Mouse (Mus musculus): ENCODE data around the gene Nfat5. TPM values are rescaled to one million over a fixed set of nuclear protein-coding genes. Genes with fewer than 3 reads are reported as not detected.
A peak's percentile ranks its signal among the peaks of the same experiment; 100 is the strongest.

Gene Nfat5
- polyA plus RNA-seq, 1 experiment from 2014 or later = 12.3 TPM

DNA sequence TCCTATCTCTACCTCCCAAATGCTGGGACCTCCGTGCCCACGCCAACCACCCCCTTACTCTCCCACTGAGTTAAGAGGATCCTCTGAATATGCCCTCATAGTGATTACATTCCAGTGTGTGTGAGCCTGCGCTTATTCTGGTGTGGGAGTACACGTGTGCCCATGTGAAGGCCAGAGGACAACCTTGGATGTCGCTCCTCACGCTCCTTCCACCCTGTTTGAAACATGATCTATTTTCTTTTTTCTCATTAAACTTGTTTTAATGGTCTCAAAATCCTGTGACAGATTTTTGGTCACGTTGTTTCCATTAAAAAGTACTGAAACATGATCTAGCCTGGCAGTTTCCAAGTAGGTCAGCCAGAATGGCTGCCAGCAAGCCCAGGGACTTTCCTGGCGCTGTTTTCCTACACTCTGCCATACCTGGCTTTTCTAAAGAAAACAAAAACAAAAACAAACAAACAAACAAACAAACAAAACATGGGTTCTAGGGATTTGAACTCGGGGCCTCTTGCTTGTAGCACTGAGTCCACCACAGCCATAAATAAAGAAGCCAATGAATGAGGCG, 102.9 kb downstream of the Nfat5 start:
- H3K4me2 ChIP-seq (ENCODE audit: low read length) = no peak overlapping the region
- no peaks in the 10 kb centered on the region for H3K36me3 ChIP-seq (ENCODE audit: control insufficient read depth, insufficient read depth, low read length)
- H3K4me3 ChIP-seq (ENCODE audit: low read depth, low read length) = no peak overlapping the region
- no peaks in the 10 kb centered on the region for H3K27me3 ChIP-seq (replicated peaks; ENCODE audit: control insufficient read depth, insufficient read depth, low read length)
- ATAC-seq (replicated peaks; ENCODE audit: low FRiP score, low TSS enrichment, low read depth) (no peak), DNase-seq (ENCODE audit: low spot score) (no peak)
- no peaks in the 10 kb centered on the region for H3K9me3 ChIP-seq (ENCODE audit: control insufficient read depth, low read length)
- no peaks in the 10 kb centered on the region for H3K4me1 ChIP-seq (replicated peaks; ENCODE audit: control insufficient read depth, insufficient read depth, low read length)
- no peak overlapping the region for H3K9ac ChIP-seq (ENCODE audit: low read length)
- no peak overlapping the region for H3K27ac ChIP-seq (ENCODE audit: low read depth)
- WGBS = 86% methylated on average over 10 of the region's 10 CpGs

DNA sequence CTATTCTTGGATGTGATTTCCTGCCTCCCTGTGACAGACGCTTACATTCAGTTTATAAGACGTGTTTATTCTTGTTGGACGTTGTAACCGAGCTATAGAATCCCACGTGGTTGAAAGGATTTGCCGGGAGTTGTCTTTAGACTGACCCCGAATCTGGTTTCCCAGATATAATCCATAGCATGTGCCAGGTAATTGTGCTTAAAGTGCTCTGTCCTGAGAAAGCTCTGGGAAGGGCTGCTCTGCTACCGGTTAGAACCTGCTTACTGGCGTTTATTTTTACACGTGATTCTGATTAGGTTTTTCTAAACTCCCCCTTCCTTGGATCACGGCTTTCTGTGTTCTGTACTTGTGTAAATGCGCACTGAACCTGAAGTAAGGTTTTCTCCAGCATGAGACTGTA, 104.4 kb downstream of the Nfat5 start:
- DNase-seq (ENCODE audit: low spot score) (no peak), ATAC-seq (replicated peaks; ENCODE audit: low FRiP score, low TSS enrichment, low read depth) (no peak)
- Histone ChIP-seq H3K4me3 (ENCODE audit: low read depth, low read length) (no peak overlapping the region), H3K36me3 (ENCODE audit: control insufficient read depth, insufficient read depth, low read length) (no peaks in the 10 kb centered on the region), H3K9me3 (ENCODE audit: control insufficient read depth, low read length) (no peaks in the 10 kb centered on the region), H3K27ac (ENCODE audit: low read depth) (no peak overlapping the region), H3K27me3 (replicated peaks; ENCODE audit: control insufficient read depth, insufficient read depth, low read length) (no peaks in the 10 kb centered on the region), H3K4me1 (replicated peaks; ENCODE audit: control insufficient read depth, insufficient read depth, low read length) (0 out of 2 replicates have a peak, but pooled peaks cover 6% of the 10 kb centered on the region), H3K9ac (ENCODE audit: low read length) (no peak overlapping the region), H3K4me2 (ENCODE audit: low read length) (no peak overlapping the region)
- 42% methylated on average over 12 of the region's 12 CpGs for WGBS

- Histone ChIP-seq H3K27me3 (replicated peaks; ENCODE audit: control insufficient read depth, insufficient read depth, low read length) (no peaks in the 10 kb centered on the region), H3K4me1 (replicated peaks; ENCODE audit: control insufficient read depth, insufficient read depth, low read length) (0 out of 2 replicates have a peak, but pooled peaks cover 11% of the 10 kb centered on the region), H3K4me2 (ENCODE audit: low read length) (no peak overlapping the region), H3K4me3 (ENCODE audit: low read depth, low read length) (no peak overlapping the region), H3K9ac (ENCODE audit: low read length) (no peak overlapping the region), H3K27ac (ENCODE audit: low read depth) (no peak overlapping the region), H3K36me3 (ENCODE audit: control insufficient read depth, insufficient read depth, low read length) (no peaks in the 10 kb centered on the region), H3K9me3 (ENCODE audit: control insufficient read depth, low read length) (no peaks in the 10 kb centered on the region)
- ATAC-seq (replicated peaks; ENCODE audit: low FRiP score, low TSS enrichment, low read depth) (no peak), DNase-seq (ENCODE audit: low spot score) (no peak)
- WGBS = 41% methylated on average over 9 of the region's 9 CpGs
Measured at GRCm38 (mm10) chr8:107399495-107399894, 106.2 kb downstream of the Nfat5 start.

DNA sequence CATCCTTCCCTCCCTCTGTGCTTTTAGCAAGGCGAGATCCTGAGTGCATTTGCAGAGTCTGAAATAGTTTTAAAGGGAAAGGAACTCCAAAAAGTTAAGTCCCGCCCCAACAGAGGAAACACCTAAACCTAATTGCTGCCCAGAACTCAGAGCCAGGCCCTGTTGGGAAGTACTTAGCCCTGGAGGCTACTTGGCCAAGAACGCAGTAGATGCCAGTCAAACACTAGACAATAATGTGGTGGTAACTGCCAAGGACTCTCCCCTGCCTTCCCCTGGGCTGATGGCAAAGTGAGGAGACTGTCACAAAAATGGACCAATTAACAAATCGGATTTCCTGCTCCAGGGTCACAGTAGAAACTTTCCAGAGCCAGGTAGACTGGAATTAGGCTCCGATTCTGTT, 108.6 kb downstream of the Nfat5 start:
- Histone ChIP-seq H3K4me3 (ENCODE audit: low read depth, low read length) (no peak overlapping the region), H3K9ac (ENCODE audit: low read length) (no peak overlapping the region), H3K36me3 (ENCODE audit: control insufficient read depth, insufficient read depth, low read length) (no peaks in the 10 kb centered on the region), H3K27ac (ENCODE audit: low read depth) (no peak overlapping the region), H3K4me2 (ENCODE audit: low read length) (no peak overlapping the region), H3K27me3 (replicated peaks; ENCODE audit: control insufficient read depth, insufficient read depth, low read length) (no peaks in the 10 kb centered on the region), H3K4me1 (replicated peaks; ENCODE audit: control insufficient read depth, insufficient read depth, low read length) (0 out of 2 replicates have a peak, but pooled peaks cover 11% of the 10 kb centered on the region), H3K9me3 (ENCODE audit: control insufficient read depth, low read length) (no peaks in the 10 kb centered on the region)
- ATAC-seq (replicated peaks; ENCODE audit: low FRiP score, low TSS enrichment, low read depth) = no peak
- no peak for DNase-seq (ENCODE audit: low spot score)
- 77% methylated on average over 5 of the region's 5 CpGs for WGBS

GRCm38 (mm10) chr8:107403038-107403781, 109.9 kb downstream of the Nfat5 start, which contains the start of gene Nqo1:
Gene Nqo1, minus strand, starts transcription at chr8:107403206.
- 15% methylated on average over 22 of the region's 22 CpGs for WGBS
- Histone ChIP-seq H3K9ac (ENCODE audit: low read length) (peak within 1 kb of the TSS; percentile 34), H3K36me3 (ENCODE audit: control insufficient read depth, insufficient read depth, low read length) (no peaks in the 10 kb centered on the region; the same call in 1 of the 2 replicates), H3K4me2 (ENCODE audit: low read length) (peak within 1 kb of the TSS; percentile 59), H3K27me3 (replicated peaks; ENCODE audit: control insufficient read depth, insufficient read depth, low read length) (no peaks in the 10 kb centered on the region), H3K4me1 (replicated peaks; ENCODE audit: control insufficient read depth, insufficient read depth, low read length) (0 out of 2 replicates have a peak, but pooled peaks cover 11% of the 10 kb centered on the region), H3K27ac (ENCODE audit: low read depth) (peak within 1 kb of the TSS; percentile 33; the same call in 1 of the 2 replicates), H3K4me3 (ENCODE audit: low read depth, low read length) (peak within 1 kb of the TSS; percentile 30), H3K9me3 (ENCODE audit: control insufficient read depth, low read length) (no peaks in the 10 kb centered on the region)
- ATAC-seq (replicated peaks; ENCODE audit: low FRiP score, low TSS enrichment, low read depth) = peak; percentile 92
- DNase-seq (ENCODE audit: low spot score) = peak; percentile 76

DNA sequence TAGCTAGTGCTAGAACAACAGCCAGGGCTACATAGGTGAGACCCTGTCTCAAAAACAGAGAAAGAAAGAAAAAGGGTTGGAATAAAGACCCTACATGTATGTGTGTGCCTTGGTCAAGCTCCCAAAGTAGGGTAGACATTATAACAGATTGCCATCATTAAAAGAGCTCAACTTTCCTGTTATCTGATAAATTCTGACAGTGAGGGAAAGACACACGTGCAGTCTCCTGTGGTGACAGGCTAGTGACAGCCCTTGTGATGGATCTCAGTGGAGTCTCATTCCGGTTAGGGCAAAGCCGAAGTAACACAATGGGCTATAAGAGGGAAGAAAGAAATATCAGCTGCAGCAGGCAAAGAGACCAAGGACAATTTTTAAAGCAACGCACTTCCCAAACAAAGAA, 110.8 kb downstream of the Nfat5 start:
- H3K4me3 ChIP-seq (ENCODE audit: low read depth, low read length) = no peak overlapping the region
- ATAC-seq (replicated peaks; ENCODE audit: low FRiP score, low TSS enrichment, low read depth) = no peak
- H3K4me1 ChIP-seq (replicated peaks; ENCODE audit: control insufficient read depth, insufficient read depth, low read length) = 0 out of 2 replicates have a peak, but pooled peaks cover 11% of the 10 kb centered on the region
- no peaks in the 10 kb centered on the region for H3K27me3 ChIP-seq (replicated peaks; ENCODE audit: control insufficient read depth, insufficient read depth, low read length)
- H3K9ac ChIP-seq (ENCODE audit: low read length) = no peak overlapping the region
- no peak for DNase-seq (ENCODE audit: low spot score)
- no peaks in the 10 kb centered on the region for H3K9me3 ChIP-seq (ENCODE audit: control insufficient read depth, low read length)
- no peak overlapping the region for H3K27ac ChIP-seq (ENCODE audit: low read depth)
- peaks cover 3% of the 10 kb centered on the region; the same call in 1 of the 2 replicates for H3K36me3 ChIP-seq (ENCODE audit: control insufficient read depth, insufficient read depth, low read length)
- H3K4me2 ChIP-seq (ENCODE audit: low read length) = no peak overlapping the region
- 69% methylated on average over 4 of the region's 4 CpGs for WGBS

GRCm38 (mm10) chr8:107405935-107406334, 112.7 kb downstream of the Nfat5 start:
- Histone ChIP-seq H3K27ac (ENCODE audit: low read depth) (no peak overlapping the region), H3K9me3 (ENCODE audit: control insufficient read depth, low read length) (no peaks in the 10 kb centered on the region), H3K4me1 (replicated peaks; ENCODE audit: control insufficient read depth, insufficient read depth, low read length) (0 out of 2 replicates have a peak, but pooled peaks cover 11% of the 10 kb centered on the region), H3K9ac (ENCODE audit: low read length) (no peak overlapping the region), H3K36me3 (ENCODE audit: control insufficient read depth, insufficient read depth, low read length) (peaks cover 21% of the 10 kb centered on the region), H3K27me3 (replicated peaks; ENCODE audit: control insufficient read depth, insufficient read depth, low read length) (no peaks in the 10 kb centered on the region), H3K4me3 (ENCODE audit: low read depth, low read length) (no peak overlapping the region), H3K4me2 (ENCODE audit: low read length) (no peak overlapping the region)
- ATAC-seq (replicated peaks; ENCODE audit: low FRiP score, low TSS enrichment, low read depth) (0 out of 2 replicates have a peak, but pooled peaks have one; percentile 40), DNase-seq (ENCODE audit: low spot score) (no peak)
- 47% methylated on average over 3 of the region's 3 CpGs for WGBS

DNA sequence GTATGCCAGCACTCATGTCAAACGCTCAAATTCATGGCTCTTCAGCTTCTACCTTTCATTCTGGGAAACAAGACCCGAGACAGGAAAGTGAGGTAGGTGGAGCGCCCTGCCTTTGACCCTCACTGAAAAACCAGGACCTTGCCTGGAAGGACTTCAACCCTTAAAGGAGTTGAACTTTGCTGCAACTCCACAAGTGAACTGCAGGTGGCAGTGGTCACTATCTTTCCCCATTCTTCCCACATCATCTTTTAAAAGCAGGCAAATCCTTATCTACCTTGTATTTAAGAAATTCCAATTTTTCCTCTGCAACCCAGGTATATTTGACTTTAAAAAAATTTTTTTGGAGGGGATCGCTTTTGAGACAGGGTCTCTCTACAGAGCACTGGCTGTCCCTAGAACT, 118.1 kb downstream of the Nfat5 start:
- DNase-seq (ENCODE audit: low spot score) (peak; percentile 72), ATAC-seq (replicated peaks; ENCODE audit: low FRiP score, low TSS enrichment, low read depth) (no peak)
- Histone ChIP-seq H3K4me1 (replicated peaks; ENCODE audit: control insufficient read depth, insufficient read depth, low read length) (no peaks in the 10 kb centered on the region), H3K9ac (ENCODE audit: low read length) (no peak overlapping the region), H3K36me3 (ENCODE audit: control insufficient read depth, insufficient read depth, low read length) (peaks cover 74% of the 10 kb centered on the region), H3K27ac (ENCODE audit: low read depth) (no peak overlapping the region), H3K9me3 (ENCODE audit: control insufficient read depth, low read length) (no peaks in the 10 kb centered on the region), H3K27me3 (replicated peaks; ENCODE audit: control insufficient read depth, insufficient read depth, low read length) (no peaks in the 10 kb centered on the region), H3K4me3 (ENCODE audit: low read depth, low read length) (no peak overlapping the region), H3K4me2 (ENCODE audit: low read length) (no peak overlapping the region)
- WGBS = 76% methylated on average over 4 of the region's 4 CpGs
